Mouse (Mus musculus) brown adipose tissue, adult 24 weeks (tissue): Measurements from ENCODE around the gene Secisbp2. TPM values are rescaled to one million over a fixed set of nuclear protein-coding genes. Genes with fewer than 3 reads are reported as not detected.
"Not testable (repeated sequence)": the region's sequence is repeated elsewhere in the genome, so short reads cannot be mapped to it uniquely, and the experiment has no call there.

Experiments used
- H3K27ac ChIP-seq: fragments of 200-500 bp; replicated peaks from 2 replicates; pipeline ENCODE4 v1.5.1; 2012; ENCODE audit warnings: low read depth, mild to moderate bottlenecking, low read length
- H3K4me1 ChIP-seq: fragments of 200-500 bp; 2 replicates; pipeline ENCODE4 v1.6.1; 2012; ENCODE audit warnings: low read length, mixed read lengths; ENCODE audit not compliant: control insufficient read depth, insufficient read depth, insufficient read length
- H3K4me3 ChIP-seq: fragments of 200-500 bp; 2 replicates; pipeline ENCODE4 v1.5.1; 2012; ENCODE audit warnings: low read depth, mild to moderate bottlenecking, low read length, moderate library complexity; ENCODE audit not compliant: insufficient read depth
- polyA plus RNA-seq: library from polyadenylated mRNA; stranded (reverse); fragments of >200 nt; gene quantifications from 2 replicates; pipeline ENCODE4 v1.2.4, GENCODE M21; 2012; ENCODE audit not compliant: missing spikeins, insufficient read depth, insufficient read length

Gene Secisbp2
- polyA plus RNA-seq, 1 experiment, result 8.2 TPM

DNA sequence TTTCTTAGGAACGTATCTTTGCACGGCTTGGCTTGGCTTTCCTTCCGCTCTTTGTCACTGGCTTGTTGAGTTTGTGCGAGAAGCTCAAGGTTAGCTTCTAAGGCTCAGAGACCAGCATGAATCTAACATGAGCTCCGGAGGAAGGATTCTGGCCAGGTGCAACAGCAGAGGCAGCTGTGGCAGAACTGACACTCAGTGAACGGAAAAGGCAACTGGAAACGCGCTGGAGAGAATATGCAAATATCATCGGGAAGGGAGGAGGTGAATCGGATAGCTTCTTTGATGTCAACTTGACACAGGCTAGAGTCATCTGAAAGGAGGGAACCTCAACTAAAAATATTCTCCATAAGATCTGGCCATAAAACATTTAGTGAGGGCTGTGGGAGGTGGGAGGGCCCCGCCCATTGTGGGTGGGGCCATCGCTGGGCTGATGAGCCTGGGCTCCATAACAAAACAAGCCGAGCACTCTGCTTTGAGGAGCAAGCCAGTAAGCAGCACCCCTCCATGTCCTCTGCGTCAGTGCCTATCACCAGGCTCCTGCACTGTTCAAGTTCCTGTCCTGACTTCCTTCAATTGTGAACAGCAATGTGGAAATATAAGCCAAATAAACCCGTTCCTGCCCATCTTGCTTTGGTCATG lies 20.0 kb upstream of the Secisbp2 start:
- Histone ChIP-seq H3K4me1 (no peaks in the 10 kb centered on the region), H3K27ac (no peak overlapping the region), H3K4me3 (no peak overlapping the region)

DNA sequence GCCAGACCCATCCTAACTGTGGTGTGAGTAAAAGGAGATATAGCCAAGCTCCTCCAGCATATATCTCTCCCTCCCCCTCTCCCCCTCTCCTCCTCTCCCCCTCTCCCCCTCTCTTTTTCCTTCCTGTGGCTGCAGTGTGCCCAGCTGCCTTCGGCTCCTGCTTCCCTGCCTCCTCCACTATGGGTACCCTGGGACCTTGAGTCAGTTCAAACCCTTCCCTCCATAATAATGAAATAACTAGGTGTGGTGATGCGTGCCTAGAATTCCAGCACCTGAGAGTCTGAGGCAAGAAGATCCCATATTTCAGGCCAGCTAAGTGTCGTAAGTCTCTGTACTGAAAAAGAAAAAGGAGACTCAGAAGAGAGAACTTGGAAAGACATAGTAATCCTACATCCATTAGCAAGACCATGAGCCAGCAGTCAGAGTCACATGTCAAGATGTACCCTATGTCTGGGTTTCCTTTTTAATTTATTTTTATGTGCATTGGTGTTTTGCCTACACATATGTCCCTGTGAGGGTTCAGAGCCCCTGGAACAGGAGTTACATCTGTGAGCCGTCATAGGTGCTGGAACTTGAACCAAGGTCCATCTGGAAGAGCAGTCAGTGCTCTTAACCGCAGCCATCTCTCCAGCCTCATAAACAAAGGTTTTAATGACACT lies 18.8 kb upstream of the Secisbp2 start:
- no peak overlapping the region for H3K27ac ChIP-seq
- H3K4me1 ChIP-seq, result no peaks in the 10 kb centered on the region
- H3K4me3 ChIP-seq, result no peak overlapping the region

DNA sequence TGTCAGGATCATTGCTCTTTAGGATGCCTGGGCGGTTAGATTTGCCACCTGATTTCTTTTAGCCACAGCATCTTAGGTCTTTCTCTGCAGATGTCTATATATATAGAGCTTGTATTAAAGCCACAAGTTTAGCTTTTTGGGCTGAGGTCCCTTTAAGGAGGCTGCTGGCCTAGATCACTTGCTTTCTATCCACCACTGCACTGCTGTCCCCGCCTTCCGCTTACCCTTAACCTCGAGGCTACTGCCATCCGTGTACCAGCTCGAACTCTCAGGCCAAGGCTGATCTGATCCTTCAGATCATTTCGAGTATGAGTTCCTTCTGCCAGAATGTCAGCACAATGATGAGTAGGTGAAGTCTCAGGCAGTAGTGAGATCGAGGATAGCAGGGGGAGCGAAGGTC lies 16.1 kb upstream of the Secisbp2 start:
- H3K27ac ChIP-seq, H3K4me1 ChIP-seq, H3K4me3 ChIP-seq: not testable (repeated sequence)

DNA sequence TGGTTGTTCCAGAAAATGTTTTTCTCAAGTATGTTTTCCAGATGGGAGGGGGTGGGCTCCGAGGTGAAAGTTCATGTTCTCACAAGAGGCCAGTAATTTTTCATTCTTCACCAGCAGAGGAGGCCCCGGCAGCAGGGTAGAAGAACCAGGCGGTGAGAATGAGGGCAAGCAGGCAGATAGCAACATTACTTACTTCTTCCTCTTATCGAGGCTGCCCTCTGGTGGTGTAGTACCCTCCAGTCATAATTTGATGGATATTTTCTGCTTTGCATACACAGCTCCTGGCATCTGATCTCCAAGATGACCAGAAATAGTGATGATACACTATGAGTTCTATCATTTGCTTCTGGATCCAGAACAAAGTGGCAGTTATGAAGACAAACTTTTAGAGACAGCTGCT lies 12.5 kb upstream of the Secisbp2 start:
- H3K4me1 ChIP-seq, result no peaks in the 10 kb centered on the region
- H3K4me3 ChIP-seq, result no peak overlapping the region
- H3K27ac ChIP-seq, result no peak overlapping the region

DNA sequence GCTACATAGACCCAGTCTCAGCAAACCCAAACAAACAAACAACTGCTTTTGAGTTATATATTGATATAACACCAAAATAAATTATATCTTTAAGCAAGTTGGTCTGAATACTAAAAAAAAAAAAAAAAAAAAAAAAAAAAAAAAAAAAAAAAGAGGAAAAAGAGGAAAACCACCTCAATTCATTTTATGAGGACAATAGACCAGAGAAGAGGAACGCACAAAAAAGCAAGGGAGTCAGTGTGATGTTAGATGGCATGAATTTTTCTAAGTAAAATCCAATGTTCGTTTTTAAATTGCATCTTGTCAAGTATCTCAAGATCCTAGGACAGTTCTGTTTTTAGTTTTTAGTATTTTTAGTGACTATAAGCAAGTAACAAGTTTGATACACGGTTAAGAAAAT lies 10.1 kb upstream of the Secisbp2 start:
- Histone ChIP-seq H3K27ac (no peak overlapping the region), H3K4me3 (no peak overlapping the region), H3K4me1 (no peaks in the 10 kb centered on the region)

DNA sequence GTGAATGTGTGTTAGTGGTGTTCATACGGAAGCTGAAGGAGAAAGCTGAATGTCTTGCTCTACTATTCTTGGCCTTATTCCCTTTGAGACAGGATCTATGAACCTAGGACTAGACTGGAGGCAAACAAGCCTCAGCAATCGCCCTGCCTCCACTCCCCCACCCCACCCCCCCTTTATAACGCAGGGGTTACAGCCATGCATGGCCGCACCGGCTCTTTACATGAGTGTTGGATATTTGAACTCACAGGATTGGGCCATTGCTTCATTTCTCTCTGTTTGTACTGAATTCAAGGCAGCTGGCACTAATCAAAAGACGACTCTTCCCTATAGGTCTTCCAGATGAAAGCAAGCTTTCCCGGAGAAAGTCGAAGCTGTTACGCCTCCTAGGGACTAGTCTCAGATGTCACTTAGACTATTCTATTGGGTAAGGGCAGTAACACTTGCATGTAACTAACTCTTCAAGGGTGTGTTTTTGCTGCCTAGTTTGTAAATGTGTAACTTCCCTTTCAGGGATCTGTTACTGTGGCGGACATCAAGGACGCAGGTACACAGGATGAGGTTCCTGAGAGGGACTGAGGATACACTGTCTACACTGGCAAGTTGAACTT lies 9.2 kb upstream of the Secisbp2 start:
- Histone ChIP-seq H3K4me3 (no peak overlapping the region), H3K4me1 (no peaks in the 10 kb centered on the region), H3K27ac (no peak overlapping the region)

DNA sequence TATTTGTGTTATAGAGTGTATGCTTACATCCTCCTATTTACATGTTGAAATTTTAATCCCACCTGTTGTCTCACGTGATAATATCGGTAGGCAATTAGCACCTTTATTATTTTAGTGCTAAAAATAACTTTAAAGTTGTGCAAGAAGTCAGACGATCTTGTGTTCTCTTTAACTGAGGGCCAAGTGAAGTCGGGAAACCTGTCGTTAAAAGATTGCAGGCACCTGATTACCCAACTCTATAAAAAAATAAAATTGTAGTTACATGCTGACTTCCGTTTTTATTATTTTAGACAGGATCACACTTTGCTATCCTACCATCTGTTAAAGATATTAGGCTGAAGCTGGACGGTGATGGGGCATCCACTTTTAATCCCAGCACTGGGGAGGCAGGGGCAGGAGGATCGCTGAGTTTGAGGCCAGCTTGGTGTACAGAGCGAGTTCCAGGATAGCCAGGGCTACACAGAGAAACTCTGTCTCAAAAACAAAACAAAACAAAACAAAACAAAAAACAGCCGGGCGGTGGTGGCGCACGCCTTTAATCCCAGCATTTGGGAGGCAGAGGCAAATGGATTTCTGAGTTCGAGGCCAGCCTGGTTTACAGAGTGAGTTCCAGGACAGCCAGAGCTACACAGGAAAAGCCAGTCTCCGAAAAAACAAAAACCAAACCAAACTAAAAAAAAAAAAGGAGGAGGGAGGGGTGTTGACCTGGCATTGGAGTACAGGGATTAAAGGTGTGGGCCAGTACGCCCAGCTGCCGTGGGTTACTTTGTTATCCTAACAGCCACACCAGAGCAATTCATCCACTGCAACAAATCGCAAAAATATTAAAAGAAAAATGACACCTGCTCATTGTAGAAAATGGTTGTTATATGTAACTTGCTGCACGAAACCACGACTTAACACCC lies 7.3 kb upstream of the Secisbp2 start:
- Histone ChIP-seq H3K27ac (0 out of 2 replicates have a peak overlapping the region, but pooled peaks have one; percentile 27), H3K4me3 (peak overlapping the region; percentile 87), H3K4me1 (no peaks in the 10 kb centered on the region)

DNA sequence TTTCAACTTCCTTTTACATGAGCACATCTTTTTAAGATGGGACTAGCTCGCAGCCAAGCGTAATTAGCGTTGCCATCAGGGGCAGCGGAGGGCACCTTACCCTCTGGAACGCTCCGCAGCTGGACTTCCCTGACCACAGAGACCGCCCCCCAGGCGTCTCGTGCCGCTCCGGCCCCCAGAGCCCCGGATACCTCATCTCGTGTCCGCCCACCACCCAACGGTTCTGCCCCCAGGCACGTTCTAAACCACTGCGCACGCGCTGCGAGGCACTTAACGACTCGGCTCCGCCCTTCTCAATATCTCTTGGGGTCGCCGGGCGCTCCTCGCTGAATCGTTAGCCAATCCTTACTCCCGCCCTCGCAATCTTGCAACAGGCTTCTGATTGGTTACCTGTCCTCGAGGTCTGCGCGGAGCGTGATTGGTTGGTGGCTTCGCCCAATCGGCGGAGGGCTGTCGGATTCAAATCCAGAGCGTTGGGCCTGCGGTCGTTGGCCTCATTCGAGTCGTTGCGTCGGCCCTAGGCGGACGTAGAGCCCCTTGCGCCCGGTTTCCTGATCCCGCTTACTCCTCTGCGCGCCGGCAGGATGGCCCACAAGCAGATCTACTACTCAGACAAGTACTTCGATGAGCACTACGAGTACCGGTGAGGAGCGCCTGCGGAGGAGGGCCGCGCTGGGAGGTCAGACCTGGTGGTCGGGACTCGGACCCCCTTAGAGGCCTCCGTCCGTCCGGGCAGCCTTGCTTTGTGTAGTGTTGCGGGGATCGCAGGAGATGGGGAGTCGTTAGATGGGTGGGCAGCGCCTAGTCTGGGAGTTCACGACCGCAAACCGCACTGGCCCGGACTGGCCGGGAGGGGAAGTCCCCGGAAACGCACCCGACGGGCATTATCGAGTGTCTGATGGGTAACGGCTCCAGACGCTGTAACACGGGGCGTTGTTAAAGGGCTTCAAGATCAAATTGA lies 6.4 kb upstream of the Secisbp2 start, which contains the start of gene Cks2:
Gene Cks2, plus strand, starts transcription at position 404 of the 961 bp plus-strand sequence.
- 0 out of 2 replicates have a peak within 1 kb of the TSS, but pooled peaks have one; percentile 27 for H3K27ac ChIP-seq
- H3K4me1 ChIP-seq, result no peaks in the 10 kb centered on the region
- peak within 1 kb of the TSS; percentile 87 for H3K4me3 ChIP-seq

DNA sequence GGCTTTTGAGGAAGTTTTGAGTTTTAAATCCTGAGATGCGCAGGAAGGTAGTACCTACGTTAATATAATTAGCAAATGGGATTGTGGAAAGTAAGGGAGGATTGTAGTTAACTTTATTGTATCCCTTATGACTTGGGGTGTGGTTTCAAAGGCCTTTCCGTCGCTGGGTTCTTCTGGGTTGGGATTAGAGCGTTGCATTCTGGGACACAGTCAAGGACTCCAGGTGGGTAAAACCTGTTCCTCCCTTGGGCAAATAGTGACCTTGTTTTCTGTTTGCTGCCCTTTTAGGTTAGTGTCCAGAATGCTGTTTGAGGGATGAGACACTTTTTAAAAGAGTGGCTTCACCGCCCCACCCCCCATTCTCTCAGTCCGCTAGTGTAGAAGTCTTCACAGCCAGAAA lies 5.6 kb upstream of the Secisbp2 start:
- peak overlapping the region; percentile 68 for H3K4me3 ChIP-seq
- H3K27ac ChIP-seq, result no peak overlapping the region
- no peaks in the 10 kb centered on the region for H3K4me1 ChIP-seq

DNA sequence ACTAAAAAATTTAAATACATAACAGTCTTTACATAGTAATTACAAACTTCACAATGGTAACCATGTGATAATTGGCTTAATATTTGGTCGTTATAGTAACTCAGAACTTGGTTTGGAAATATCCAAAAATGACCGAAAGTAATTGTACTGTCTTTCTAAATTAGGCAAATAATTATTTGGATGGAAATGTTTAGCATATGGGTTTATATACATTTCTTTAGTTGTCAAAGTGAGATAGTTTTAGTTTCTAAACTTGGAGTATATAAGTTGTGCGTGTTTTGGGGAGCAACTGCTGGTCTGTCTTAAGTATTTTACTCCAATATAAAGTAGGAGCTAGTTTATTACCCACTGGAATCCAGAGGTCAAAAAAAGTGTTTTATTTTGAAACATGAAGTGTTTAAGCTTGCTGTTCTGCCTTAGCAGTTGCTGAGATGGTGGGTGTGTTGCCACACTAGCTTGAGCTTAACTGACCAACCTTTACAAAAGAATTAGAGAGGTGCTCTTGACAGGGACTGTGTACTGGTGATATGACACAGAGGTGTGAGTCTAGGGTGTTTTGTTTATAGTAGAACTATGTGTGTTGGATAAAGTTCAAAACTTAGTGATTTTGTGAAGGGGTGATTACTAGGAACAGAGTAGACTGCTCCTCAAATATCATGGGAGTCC lies 5.0 kb upstream of the Secisbp2 start:
- Histone ChIP-seq H3K4me1 (no peaks in the 10 kb centered on the region), H3K27ac (no peak overlapping the region), H3K4me3 (no peak overlapping the region)

DNA sequence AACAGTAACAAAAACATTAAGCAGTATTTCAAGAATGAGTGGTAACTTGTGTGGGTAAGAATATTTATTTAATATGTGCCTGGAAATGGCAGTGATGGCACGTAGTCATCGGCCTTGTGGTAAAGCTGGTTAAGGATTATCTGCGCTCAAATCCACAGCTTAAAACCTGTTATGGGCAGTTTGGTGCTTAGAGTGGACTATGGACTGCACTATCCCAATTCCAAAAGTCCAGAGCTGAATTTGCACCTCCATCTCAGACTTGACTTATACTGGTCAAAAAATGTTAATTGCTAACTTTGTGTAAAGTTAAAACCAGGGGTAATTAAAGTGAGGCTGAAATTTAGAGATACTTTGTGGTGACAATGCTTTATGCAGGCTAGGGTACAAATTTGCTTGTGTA lies 3.7 kb upstream of the Secisbp2 start:
- H3K27ac ChIP-seq, result no peak overlapping the region
- no peaks in the 10 kb centered on the region for H3K4me1 ChIP-seq
- no peak overlapping the region for H3K4me3 ChIP-seq

DNA sequence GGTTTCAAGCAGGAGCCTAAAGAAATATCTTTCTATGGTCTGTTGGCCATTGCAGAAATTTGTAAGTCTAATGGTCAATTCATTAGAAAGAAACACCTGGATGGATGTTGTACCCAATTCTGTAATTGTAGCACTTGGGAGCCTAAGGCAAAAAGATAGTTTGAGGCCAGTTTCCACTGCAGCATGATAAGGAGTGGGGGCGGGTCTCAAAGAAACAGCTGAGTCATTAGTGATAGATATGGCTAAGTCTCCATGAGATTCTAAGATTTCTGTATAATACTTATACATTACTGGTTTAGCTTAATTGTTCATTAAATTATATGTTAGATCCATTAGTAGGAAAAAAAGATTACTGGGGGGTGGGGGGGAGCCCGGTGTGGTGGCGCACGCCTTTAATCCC lies 3.3 kb upstream of the Secisbp2 start:
- no peak overlapping the region for H3K4me3 ChIP-seq
- no peaks in the 10 kb centered on the region for H3K4me1 ChIP-seq
- no peak overlapping the region for H3K27ac ChIP-seq

DNA sequence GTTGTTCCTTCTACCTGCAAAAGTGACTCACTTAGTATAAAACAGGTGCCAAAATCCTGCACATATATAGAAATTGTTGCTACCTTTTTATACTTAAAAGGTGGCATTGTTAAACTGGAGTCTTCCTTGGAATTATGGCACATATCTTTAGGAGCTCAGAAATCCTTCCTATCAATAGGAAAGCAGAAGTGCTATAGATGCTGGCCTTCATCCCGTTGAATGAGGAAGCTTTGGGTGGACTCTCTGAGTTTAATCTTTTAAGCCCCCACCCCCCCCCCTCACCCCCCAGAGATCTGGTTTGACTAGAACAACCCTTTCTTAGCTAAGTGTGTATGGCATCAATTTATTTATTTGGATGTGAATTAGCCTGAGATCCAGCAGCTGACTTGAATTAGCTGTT lies 1.8 kb upstream of the Secisbp2 start:
- Histone ChIP-seq H3K4me1 (no peaks in the 10 kb centered on the region; the same call in 1 of the 2 replicates), H3K4me3 (no peak overlapping the region), H3K27ac (no peak overlapping the region)

DNA sequence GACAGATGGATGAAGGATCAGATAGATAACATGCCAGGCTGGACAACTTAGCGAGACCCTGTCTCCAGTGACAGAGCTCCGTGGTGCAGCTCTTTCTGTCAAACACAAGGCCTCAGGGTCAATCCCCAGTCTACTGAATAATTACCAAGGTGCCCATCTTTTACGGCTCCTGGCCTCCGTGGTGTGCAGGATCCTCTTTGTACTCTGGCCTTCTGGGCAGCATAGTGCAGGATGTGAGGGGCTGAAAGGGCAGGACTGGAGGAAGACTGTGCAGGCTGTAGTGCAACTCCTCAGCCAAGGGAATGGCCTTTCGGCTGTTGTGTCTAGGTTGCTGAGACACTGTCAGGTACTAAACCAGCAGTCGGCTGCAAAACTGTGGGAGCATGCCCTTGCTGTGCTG lies 1.7 kb downstream of the Secisbp2 start:
- Histone ChIP-seq H3K27ac (no peak overlapping the region), H3K4me3 (no peak overlapping the region), H3K4me1 (no peaks in the 10 kb centered on the region; the same call in 1 of the 2 replicates)
